Mouse (Mus musculus) MN1 (cell line): ENCODE data around the gene Poldip2.

Experiments
- DNase-seq: peaks from one replicate; pipeline ENCODE4 v3.0.0-alpha.2; 2016; ENCODE audit warnings: low spot score

Gene Poldip2

GRCm38 (mm10) chr11:78544449-78545111 lies 32.6 kb downstream of the Poldip2 start:
- DNase-seq, result peak; percentile 34

GRCm38 (mm10) chr11:78545181-78545580 lies 33.2 kb downstream of the Poldip2 start:
- no peak for DNase-seq

- no peak for DNase-seq
Observed at GRCm38 (mm10) chr11:78547718-78548460, 35.9 kb downstream of the Poldip2 start.

GRCm38 (mm10) chr11:78549491-78549987 lies 37.5 kb downstream of the Poldip2 start:
- DNase-seq, result no peak

GRCm38 (mm10) chr11:78550168-78551058 lies 38.4 kb downstream of the Poldip2 start, which contains the start of gene Tmem97:
TSS of gene Tmem97 (minus strand) at chr11:78550777.
- DNase-seq, result peak; percentile 96

GRCm38 (mm10) chr11:78551059-78551398 lies 39.0 kb downstream of the Poldip2 start:
- DNase-seq, result no peak

- DNase-seq, result no peak
Observed at GRCm38 (mm10) chr11:78555623-78556022, 43.6 kb downstream of the Poldip2 start.

GRCm38 (mm10) chr11:78556070-78556469 lies 44.1 kb downstream of the Poldip2 start:
- DNase-seq, result no peak

GRCm38 (mm10) chr11:78557241-78557640 lies 45.2 kb downstream of the Poldip2 start:
- no peak for DNase-seq

- DNase-seq, result peak; percentile 76
Observed at GRCm38 (mm10) chr11:78560447-78560846, 48.5 kb downstream of the Poldip2 start.

GRCm38 (mm10) chr11:78566775-78567174 lies 54.8 kb downstream of the Poldip2 start:
- DNase-seq, result no peak

GRCm38 (mm10) chr11:78567614-78568013 lies 55.6 kb downstream of the Poldip2 start:
- DNase-seq, result no peak

GRCm38 (mm10) chr11:78568827-78569226 lies 56.8 kb downstream of the Poldip2 start:
- no peak for DNase-seq

GRCm38 (mm10) chr11:78569806-78570205 lies 57.8 kb downstream of the Poldip2 start:
- no peak for DNase-seq

GRCm38 (mm10) chr11:78571441-78571840 lies 59.4 kb downstream of the Poldip2 start:
- no peak for DNase-seq

- no peak for DNase-seq
Observed at GRCm38 (mm10) chr11:78571854-78572253, 59.9 kb downstream of the Poldip2 start.
